Mouse (Mus musculus) natural killer cell, adult 2 months (primary cell): Measurements from ENCODE around the gene Ddx46.

Experiments
- DNase-seq, 2 experiments: peaks; one replicate each; pipeline ENCODE4 v3.0.0; 2022; ENCODE audit warnings: low spot score in 2 of 2

Gene Ddx46

DNA sequence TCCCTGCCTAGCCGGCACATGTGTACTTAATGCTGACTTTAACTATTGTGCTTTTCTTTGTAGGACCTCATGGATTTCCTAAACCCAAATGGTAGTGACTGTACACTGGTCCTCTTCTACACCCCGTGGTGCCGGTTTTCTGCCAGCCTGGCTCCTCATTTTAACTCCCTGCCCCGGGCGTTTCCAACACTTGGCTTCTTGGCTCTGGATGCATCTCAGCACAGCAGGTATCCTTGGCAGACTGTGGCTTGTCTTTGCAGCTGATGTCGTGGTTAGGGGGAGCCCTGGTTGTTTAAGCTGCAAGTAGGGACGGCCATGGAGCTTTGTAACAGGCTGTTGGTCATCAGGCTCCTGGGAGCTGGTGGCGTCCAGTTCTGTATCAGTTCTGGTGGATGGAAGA, 86.7 kb downstream of the Ddx46 start:
- DNase-seq: no peak

DNA sequence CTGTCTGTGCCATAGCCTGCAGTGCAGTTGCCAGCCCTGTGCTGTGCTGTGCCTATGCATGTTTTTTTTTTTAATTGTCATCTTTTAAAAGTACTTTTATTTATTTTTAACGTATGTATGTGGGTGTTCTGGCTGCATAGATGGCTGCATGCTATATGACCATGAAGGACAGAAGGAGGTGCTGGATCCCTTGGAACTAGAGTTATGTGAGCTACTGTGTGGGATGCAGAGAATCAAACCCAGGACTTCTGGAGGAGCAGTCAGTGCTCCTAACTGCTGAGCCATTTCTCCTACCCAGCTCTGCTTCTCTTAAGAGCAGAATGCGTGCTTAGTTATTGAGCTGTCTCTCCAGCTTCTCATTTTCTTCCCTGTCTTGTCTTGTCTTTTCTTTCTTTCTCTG, 87.2 kb downstream of the Ddx46 start:
- DNase-seq: no peak

DNA sequence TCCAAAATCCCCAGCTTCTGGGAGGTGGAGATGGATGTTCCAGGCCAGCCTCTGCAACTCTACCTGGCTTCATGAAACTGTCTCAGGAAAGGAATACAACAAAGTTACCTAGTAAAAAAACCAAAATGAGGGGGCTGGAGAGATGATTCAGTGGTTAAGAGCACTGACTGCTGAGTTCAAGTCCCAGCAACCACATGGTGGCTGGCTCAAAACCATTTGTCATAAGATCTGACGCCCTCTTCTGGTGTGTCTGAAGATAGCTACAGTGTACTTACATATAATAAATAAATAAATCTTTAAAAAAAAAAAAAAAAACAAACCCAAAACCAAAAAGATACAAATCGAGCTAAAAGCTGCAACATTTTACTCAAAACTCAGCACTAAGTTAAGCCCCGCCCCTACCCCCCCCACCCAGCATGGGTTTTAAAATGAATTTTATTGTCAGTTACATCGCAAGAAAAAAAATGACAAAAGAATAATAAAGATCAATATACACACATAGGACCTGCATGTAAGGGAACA, 91.8 kb downstream of the Ddx46 start:
- no peak for DNase-seq

DNA sequence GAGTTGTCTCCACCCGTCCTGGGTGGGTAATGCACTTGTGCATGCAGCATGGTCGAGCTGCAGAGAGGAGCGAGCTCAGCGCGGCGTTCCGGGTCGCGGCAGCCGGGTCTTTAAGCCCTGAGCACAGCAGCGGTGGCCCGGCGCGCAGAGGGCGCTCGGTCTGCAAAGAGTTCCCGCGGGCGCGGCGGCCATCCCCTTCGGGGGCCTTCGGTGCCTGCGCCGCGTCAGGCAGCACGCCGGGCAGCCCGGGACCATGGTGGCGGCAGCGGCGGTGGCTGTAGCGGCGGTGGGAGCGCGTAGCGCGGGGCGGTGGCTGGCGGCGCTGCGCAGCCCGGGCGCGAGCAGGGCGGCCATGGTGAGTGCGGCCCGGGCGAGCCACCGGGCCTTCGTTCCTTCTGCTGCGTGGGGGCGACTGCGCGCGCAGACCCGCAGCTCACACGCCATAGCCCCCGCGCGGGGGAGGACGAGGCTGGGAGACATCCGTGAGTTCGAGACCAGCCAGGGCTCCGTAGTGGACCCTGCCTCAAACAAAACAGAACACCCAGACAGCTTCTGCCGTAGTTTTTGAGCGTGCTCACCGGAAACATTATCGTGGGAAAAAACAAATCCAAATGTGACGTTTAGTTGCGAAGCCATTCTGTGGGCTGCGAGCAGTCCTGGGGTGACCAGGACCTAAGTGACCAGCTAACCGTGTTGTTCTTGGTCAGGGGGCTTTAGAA, 92.5 kb downstream of the Ddx46 start, which contains the start of gene Pcbd2:
Pcbd2 (plus strand) TSS at position 249 of the 719 bp plus-strand sequence.
- peak; percentile 78 to 86 for DNase-seq

DNA sequence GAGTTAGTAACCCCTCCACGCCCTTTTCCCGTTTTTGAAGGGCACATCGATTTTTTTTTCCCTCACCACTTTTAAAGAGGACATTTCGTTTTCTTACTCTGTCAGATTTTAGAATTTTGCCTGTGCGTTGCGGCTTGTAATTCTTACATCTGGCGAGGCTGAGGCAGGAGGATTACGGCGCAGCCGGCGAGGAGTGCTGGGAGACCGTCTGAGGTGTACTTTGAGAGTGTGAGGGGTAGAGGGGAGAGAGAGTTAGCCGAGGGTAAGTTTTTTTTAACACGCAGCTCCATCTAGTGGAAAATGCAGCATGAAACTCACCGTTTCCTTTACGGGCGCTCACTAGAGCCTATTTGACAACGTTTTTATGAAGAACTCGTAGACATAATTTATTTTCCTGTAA, 93.0 kb downstream of the Ddx46 start:
- peak; percentile 71 to 78 for DNase-seq

DNA sequence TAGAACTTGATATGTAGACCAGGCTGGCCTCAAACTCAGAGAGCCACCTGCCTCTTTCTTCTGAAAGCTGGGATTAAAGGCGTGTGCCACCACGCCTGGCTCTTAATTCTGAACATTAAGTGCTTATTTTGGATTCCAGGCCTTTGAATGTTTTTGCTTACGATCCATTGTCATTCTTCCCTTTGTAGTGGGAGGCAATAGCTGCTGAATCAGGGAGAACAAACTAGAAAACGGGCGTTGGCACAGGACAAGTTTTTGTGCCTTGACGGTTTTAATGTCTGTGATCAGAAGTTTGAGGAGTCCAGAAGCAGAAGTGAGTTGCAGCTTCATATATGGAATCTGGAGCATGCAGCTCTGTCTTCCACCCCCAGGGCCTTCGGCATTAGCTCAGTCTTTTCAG, 95.9 kb downstream of the Ddx46 start:
- DNase-seq: no peak
